24 mouse cellular contexts compared by ENCODE assay signal in the genomic region with DNA sequence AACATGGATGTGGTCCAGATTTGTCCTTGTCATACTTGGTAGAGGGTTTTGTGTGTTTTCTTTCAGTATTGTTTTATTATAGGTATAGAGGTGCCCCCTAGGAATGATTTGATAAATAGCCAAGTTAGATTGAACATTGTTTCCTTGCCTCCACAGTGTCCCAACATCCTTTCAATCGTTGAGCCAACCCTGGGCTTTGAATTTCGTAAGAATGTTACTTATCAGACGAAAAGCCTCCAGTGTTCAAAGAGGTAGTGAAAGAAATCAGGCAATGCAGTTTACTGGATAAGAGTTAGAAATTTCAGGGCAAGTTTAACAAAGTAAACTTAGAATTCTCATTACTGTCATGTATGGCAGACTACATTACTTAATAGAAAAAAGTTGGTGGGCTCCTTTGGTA.
DNase-seq lines count a peak whose midpoint lies in the region; ATAC-seq and TF ChIP-seq lines count a peak whose summit lies in the region.
"Had no signal": no experiment of that assay in that cellular context is flagged by ENCODE, and none has a peak within 500 bp of the region (broad histone marks: within the 10 kb centered on the region; RNA-seq: fewer than 3 reads in every experiment).

No protein-coding gene starts in this region.

- H3K27me3 ChIP-seq in hindbrain, embryonic 11.5 days (ENCODE audit: control insufficient read depth, insufficient read depth, low read length) = no peaks in the 10 kb centered on the region
- H3K27me3 ChIP-seq: embryonic facial prominence, embryonic 13.5 days; embryonic facial prominence, embryonic 15.5 days; forebrain, embryonic 12.5 days; Patski had no signal

- peak; percentile 22; the same call in 1 of the 2 replicates for ATAC-seq in common myeloid progenitor, adult 5-6 weeks (replicated peaks; ENCODE audit: low read depth, poor library complexity, severe bottlenecking)
- peak; percentile 59 for ATAC-seq in megakaryocyte, adult 5-6 weeks (ENCODE audit: poor library complexity, severe bottlenecking)
- no peak for ATAC-seq in hindbrain, embryonic 11.5 days (ENCODE audit: low FRiP score)
- ATAC-seq: activated CD4-positive, CD25-positive, alpha-beta regulatory T cell, adult 4 months; forebrain, embryonic 14.5 days; forebrain, embryonic 16.5 days had no signal

- no peak overlapping the region for H3K4me3 ChIP-seq in gastrocnemius, adult 2 months
- H3K4me3 ChIP-seq in hindbrain, embryonic 11.5 days (ENCODE audit: low read depth, low read length) = no peak overlapping the region
- H3K4me3 ChIP-seq: embryonic facial prominence, embryonic 13.5 days; embryonic facial prominence, embryonic 15.5 days; forebrain, embryonic 10.5 days; forebrain, embryonic 12.5 days had no signal

- H3K36me3 ChIP-seq in hindbrain, embryonic 11.5 days (ENCODE audit: control insufficient read depth, insufficient read depth, low read length) = no peaks in the 10 kb centered on the region
- H3K36me3 ChIP-seq: embryonic facial prominence, embryonic 13.5 days; embryonic facial prominence, embryonic 15.5 days; forebrain, embryonic 10.5 days; forebrain, embryonic 12.5 days had no signal

- no peak overlapping the region for H3K9ac ChIP-seq in hindbrain, embryonic 11.5 days (ENCODE audit: low read depth, low read length)
- H3K9ac ChIP-seq: embryonic facial prominence, embryonic 13.5 days; embryonic facial prominence, embryonic 15.5 days; forebrain, embryonic 12.5 days had no signal

- H3K4me2 ChIP-seq in hindbrain, embryonic 11.5 days (replicated peaks; ENCODE audit: low read depth, low read length) = no peak overlapping the region
- H3K4me2 ChIP-seq: embryonic facial prominence, embryonic 13.5 days; embryonic facial prominence, embryonic 15.5 days; forebrain, embryonic 12.5 days had no signal

- 93% methylated on average over 3 of the region's 3 CpGs for WGBS in hindbrain, embryonic 11.5 days

- peak; percentile 4 for DNase-seq in 3134 (ENCODE audit: extremely low read depth, insufficient read length, low spot score)
- DNase-seq in fibroblast of lung, adult 2 months (ENCODE audit: low read depth) = peak; percentile 15
- no peak for DNase-seq in adrenal gland, adult 8-10 months
- DNase-seq in gastrocnemius, adult 2 months = no peak
- no peak for DNase-seq in layer of hippocampus, adult 8-10 months (ENCODE audit: low spot score in 2 of 2)
- DNase-seq in hindbrain, embryonic 11.5 days (ENCODE audit: low spot score) = no peak
- DNase-seq: adrenal gland, postnatal 10 days; adrenal gland, postnatal 25 days; cerebellum, adult 11 months; cerebellum, adult 18-20 months; cerebellum, adult 8-10 months; cerebellum, postnatal 10 days; cerebellum, postnatal 25 days; embryo, embryonic 11 days had no signal

- intact Hi-C loops in gastrocnemius, adult 2 months (cut with DNase I) = no loop called here

- no peaks in the 10 kb centered on the region for H3K4me1 ChIP-seq in hindbrain, embryonic 11.5 days (replicated peaks; ENCODE audit: control insufficient read depth, insufficient read depth, low read length)
- H3K4me1 ChIP-seq: embryonic facial prominence, embryonic 13.5 days; embryonic facial prominence, embryonic 15.5 days; forebrain, embryonic 12.5 days had no signal

- TF ChIP-seq CTCF in gastrocnemius, adult 2 months (IDR thresholded peaks at IDR 0.05) = no peak

- H3K9me3 ChIP-seq in hindbrain, embryonic 11.5 days (ENCODE audit: control insufficient read depth, low read length) = no peaks in the 10 kb centered on the region
- H3K9me3 ChIP-seq: embryonic facial prominence, embryonic 13.5 days; embryonic facial prominence, embryonic 15.5 days; forebrain, embryonic 10.5 days; forebrain, embryonic 12.5 days had no signal

- H3K27ac ChIP-seq in gastrocnemius, adult 2 months = no peak overlapping the region
- no peak overlapping the region for H3K27ac ChIP-seq in hindbrain, embryonic 11.5 days (ENCODE audit: low read depth, low read length)
- H3K27ac ChIP-seq: embryonic facial prominence, embryonic 13.5 days; embryonic facial prominence, embryonic 15.5 days; forebrain, embryonic 10.5 days; forebrain, embryonic 12.5 days had no signal

Comparison
In these comparisons a context has a peak if more than half of its experiments do, and no peak if none do; other contexts are left out.
1. DNase-seq: peak in 3134 (single experiment) and fibroblast of lung, adult 2 months (single experiment); none in adrenal gland, adult 8-10 months (single experiment), gastrocnemius, adult 2 months (single experiment), layer of hippocampus, adult 8-10 months (0 of 2) and hindbrain, embryonic 11.5 days (single experiment).